ENCODE assay signal across 13 mouse cellular contexts in the genomic region with DNA sequence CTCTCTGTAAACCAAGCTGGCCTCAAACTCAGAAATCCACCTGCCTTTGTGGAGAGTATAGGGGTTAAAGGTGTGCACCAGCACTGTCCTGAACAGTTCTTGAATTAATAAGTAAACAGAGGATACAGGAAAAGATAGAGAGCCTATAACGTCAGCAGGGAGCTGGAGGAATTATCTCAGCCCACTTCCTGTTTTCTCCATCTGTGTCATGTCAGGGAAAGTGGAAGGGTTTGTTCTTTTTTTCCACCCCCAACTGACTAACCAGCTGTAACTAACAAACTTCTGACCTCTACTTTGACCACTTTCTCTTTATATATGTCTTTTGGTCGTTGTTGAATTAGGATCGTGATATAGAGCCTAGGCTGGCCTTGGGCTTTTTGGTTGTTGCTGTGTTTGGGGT. TPM values are rescaled to one million over a fixed set of nuclear protein-coding genes. Genes with fewer than 3 reads are reported as not detected.
DNase-seq lines count a peak whose midpoint lies in the region; ATAC-seq and TF ChIP-seq lines count a peak whose summit lies in the region.
"Had no signal": no experiment of that assay in that cellular context is flagged by ENCODE, and none has a peak within 500 bp of the region (broad histone marks: within the 10 kb centered on the region; RNA-seq: fewer than 3 reads in every experiment).

No protein-coding gene starts in this region.

- ATAC-seq in granulocyte monocyte progenitor cell, adult 5-6 weeks (replicated peaks; ENCODE audit: poor library complexity, severe bottlenecking): peak; percentile 44
- ATAC-seq in monocyte, adult 5-6 weeks (replicated peaks; ENCODE audit: insufficient number of reproducible peaks, low FRiP score, low TSS enrichment, poor library complexity, severe bottlenecking): 0 out of 2 replicates have a peak, but pooled peaks have one; percentile 20

- no peak for TF ChIP-seq POLR2A in liver, adult 2 months (IDR thresholded peaks at IDR 0.05; ENCODE audit: extremely low read depth, insufficient read depth, low read length)

- no peaks in the 10 kb centered on the region for H3K27me3 ChIP-seq in liver, adult 2 months (ENCODE audit: control insufficient read depth, insufficient read depth, low read length)

- no peak overlapping the region for H3K4me3 ChIP-seq in liver, adult 2 months (ENCODE audit: insufficient read depth, low read depth, low read length)
- no peak overlapping the region for H3K4me3 ChIP-seq in gastrocnemius, adult 2 months
- H3K4me3 ChIP-seq: embryonic facial prominence, embryonic 10.5 days; hindbrain, embryonic 10.5 days had no signal

- no peak overlapping the region for H3K9ac ChIP-seq in liver, adult 2 months (ENCODE audit: low read depth, low read length)

- intact Hi-C loops in heart, postnatal 36 days (cut with DNase I): no loop called here
- intact Hi-C loops in gastrocnemius, adult 2 months (cut with DNase I): no loop called here
- intact Hi-C loops in gastrocnemius, postnatal 36 days (cut with DNase I): no loop called here

- H3K36me3 ChIP-seq in liver, adult 2 months (ENCODE audit: control insufficient read depth, insufficient read depth, low read length): no peaks in the 10 kb centered on the region
- H3K36me3 ChIP-seq: embryonic facial prominence, embryonic 10.5 days; hindbrain, embryonic 10.5 days had no signal

- peaks cover 17% of the 10 kb centered on the region for H3K4me1 ChIP-seq in liver, adult 2 months (ENCODE audit: control insufficient read depth, insufficient read depth, low read length)
- H3K4me1 ChIP-seq: embryonic facial prominence, embryonic 10.5 days; hindbrain, embryonic 10.5 days had no signal

- H3K79me2 ChIP-seq in liver, adult 2 months (ENCODE audit: control insufficient read depth, insufficient read depth, low read length): no peaks in the 10 kb centered on the region; the same call in 1 of the 2 replicates

- peak; percentile 19 for DNase-seq in heart, adult 8-10 months (ENCODE audit: low spot score)
- DNase-seq in heart, postnatal 36 days: no peak
- no peak for DNase-seq in liver, adult 2 months (ENCODE audit: extremely low read depth, low read depth, low spot score)
- no peak for DNase-seq in liver
- DNase-seq in gastrocnemius, adult 2 months: no peak
- no peak for DNase-seq in gastrocnemius, postnatal 36 days
- DNase-seq: adrenal gland, adult 2 months; cerebellum, postnatal 10 days; thymus, adult 18-20 months had no signal

- H3K27ac ChIP-seq in liver, adult 2 months (replicated peaks; ENCODE audit: insufficient read depth, low read depth, low read length): peak overlapping the region; percentile 69; the same call in 1 of the 2 replicates
- H3K27ac ChIP-seq in gastrocnemius, adult 2 months: no peak overlapping the region
- H3K27ac ChIP-seq: embryonic facial prominence, embryonic 10.5 days; hindbrain, embryonic 10.5 days had no signal

- TF ChIP-seq CTCF in liver, adult 2 months (IDR thresholded peaks at IDR 0.05; ENCODE audit: low read depth, low read length): no peak
- no peak for TF ChIP-seq CTCF in gastrocnemius, adult 2 months (IDR thresholded peaks at IDR 0.05)

- 27% methylated on average over 3 of the region's 3 CpGs for WGBS in liver, adult 2 months

RNA-seq across cellular contexts. Expression of gene Lamp2, which starts 4.6 kb away (rescaled TPM):
- 100 to 1,000 TPM; 135 to 137 (median 136) TPM for total RNA-seq in heart, adult 8-10 months (2022)
- 100 to 1,000 TPM; 140 to 146 TPM for total RNA-seq in heart, postnatal 36 days (2021)
- 414 and 458 TPM in 2 replicates for total RNA-seq in liver, adult 2 months (2014; rRNA removed)
- 203 and 230 TPM in 2 replicates for polyA plus RNA-seq in liver, adult 2 months (2012; rRNA removed)
- 161 and 173 TPM in 2 replicates for total RNA-seq in granulocyte monocyte progenitor cell, adult 5-6 weeks (2014; fragmentation: Nextera tagmentation)
- total RNA-seq in granulocyte monocyte progenitor cell, adult 5-6 weeks (2017): 179 and 206 TPM in 2 replicates
- total RNA-seq in monocyte, adult 5-6 weeks (2017): 180 to 255 TPM (median 225 TPM) in 3 replicates
- 10 to 100 TPM; 63.3 to 74.6 TPM for total RNA-seq in gastrocnemius, adult 2 months (2021)
- total RNA-seq in gastrocnemius, postnatal 36 days (2021): 10 to 100 TPM; 58.2 to 66.6 TPM
